ENCODE assay signal across 15 mouse cellular contexts in the genomic region with DNA sequence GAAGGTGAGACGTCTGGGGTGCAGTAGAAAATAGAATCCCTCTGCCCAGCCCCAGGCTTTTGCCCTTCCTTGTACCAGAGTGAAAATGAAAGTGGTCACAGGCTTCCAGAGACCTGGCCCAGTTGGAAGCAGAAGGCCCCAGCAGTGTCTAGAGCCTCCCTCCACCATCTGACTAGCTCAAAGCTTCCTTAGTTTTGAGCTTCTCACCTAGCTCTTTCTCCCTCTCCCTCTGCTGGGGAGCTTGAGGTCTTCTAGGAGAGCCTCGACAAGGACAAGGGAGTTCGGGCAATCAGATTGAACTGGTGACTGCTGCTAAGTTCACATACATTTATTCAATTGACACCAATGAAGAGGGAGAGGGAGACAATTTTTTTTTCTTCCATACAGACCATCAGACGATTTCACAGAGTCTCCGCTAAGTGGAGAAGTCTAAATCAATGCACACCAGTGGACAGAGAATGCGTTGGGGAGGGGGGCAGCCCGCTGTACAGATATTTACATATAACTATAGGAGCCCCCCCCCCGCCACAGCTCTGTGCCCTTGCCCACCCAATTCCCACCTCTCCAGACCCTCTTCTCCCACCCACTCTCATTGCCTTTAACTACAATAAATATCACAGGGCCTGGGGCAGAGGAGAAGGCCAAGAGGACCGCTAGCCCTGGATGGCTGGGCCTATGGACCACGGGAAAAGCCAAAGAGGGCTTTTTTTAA. TPM values are rescaled to one million over a fixed set of nuclear protein-coding genes. Genes with fewer than 3 reads are reported as not detected.
DNase-seq lines count a peak whose midpoint lies in the region; ATAC-seq and TF ChIP-seq lines count a peak whose summit lies in the region.
"Had no signal": no experiment of that assay in that cellular context is flagged by ENCODE, and none has a peak within 500 bp of the region (broad histone marks: within the 10 kb centered on the region; RNA-seq: fewer than 3 reads in every experiment).

No protein-coding gene starts in this region.

- peak overlapping the region; percentile 60 for H3K27ac ChIP-seq in kidney, embryonic 15.5 days
- H3K27ac ChIP-seq in embryonic facial prominence, embryonic 13.5 days = no peak overlapping the region
- H3K27ac ChIP-seq in limb, embryonic 14.5 days (replicated peaks; ENCODE audit: low read depth, low read length) = no peak overlapping the region
- H3K27ac ChIP-seq in left cerebral cortex, adult 2 months = no peak overlapping the region

- peaks cover 72% of the 10 kb centered on the region for H3K4me1 ChIP-seq in kidney, embryonic 15.5 days
- H3K4me1 ChIP-seq in embryonic facial prominence, embryonic 13.5 days = peaks cover 22% of the 10 kb centered on the region
- 0 out of 2 replicates have a peak, but pooled peaks cover 6% of the 10 kb centered on the region for H3K4me1 ChIP-seq in limb, embryonic 14.5 days (ENCODE audit: control insufficient read depth, insufficient read depth, low read length)

- TF ChIP-seq POLR2A in brain, embryonic 14.5 days (IDR thresholded peaks at IDR 0.05; ENCODE audit: borderline replicate concordance, extremely low read depth, insufficient read depth, insufficient read length, poor library complexity, severe bottlenecking) = no peak
- TF ChIP-seq POLR2A in limb, embryonic 14.5 days (IDR thresholded peaks at IDR 0.05; ENCODE audit: borderline replicate concordance, extremely low read depth, insufficient read depth, insufficient read length) = no peak

- peak overlapping the region; percentile 88 for H3K4me2 ChIP-seq in kidney, embryonic 15.5 days
- peak overlapping the region; percentile 69 for H3K4me2 ChIP-seq in embryonic facial prominence, embryonic 13.5 days
- peak overlapping the region; percentile 78 for H3K4me2 ChIP-seq in limb, embryonic 14.5 days (replicated peaks; ENCODE audit: low read depth, low read length, severe bottlenecking)

- DNase-seq in kidney, postnatal 10 days = no peak
- DNase-seq in brain, embryonic 14.5 days (ENCODE audit: low read depth) = peak; percentile 11
- DNase-seq in limb, embryonic 14.5 days (ENCODE audit: low spot score) = no peak
- DNase-seq in gastrocnemius, postnatal 10 days = no peak
- DNase-seq in left cerebral cortex, adult 2 months (ENCODE audit: extremely low spot score in 1 of 2, low spot score in 2 of 2) = no peak
- DNase-seq: adrenal gland, postnatal 10 days; lung, adult 18-20 months had no signal

- H3K36me3 ChIP-seq in kidney, embryonic 15.5 days = no peaks in the 10 kb centered on the region
- H3K36me3 ChIP-seq in embryonic facial prominence, embryonic 13.5 days = no peaks in the 10 kb centered on the region
- H3K36me3 ChIP-seq in limb, embryonic 14.5 days (ENCODE audit: control insufficient read depth, insufficient read depth, low read length) = no peaks in the 10 kb centered on the region

- ATAC-seq in kidney, embryonic 15.5 days (replicated peaks; ENCODE audit: low FRiP score) = no peak
- ATAC-seq in embryonic facial prominence, embryonic 13.5 days (ENCODE audit: insufficient number of reproducible peaks, insufficient read depth, low FRiP score, low TSS enrichment, low read depth) = no peak
- no peak for ATAC-seq in limb, embryonic 14.5 days (ENCODE audit: low FRiP score, low read depth)

- peak overlapping the region; percentile 62 for H3K4me3 ChIP-seq in kidney, embryonic 15.5 days (replicated peaks)
- H3K4me3 ChIP-seq in embryonic facial prominence, embryonic 13.5 days = peak overlapping the region; percentile 51
- peak overlapping the region; percentile 57 for H3K4me3 ChIP-seq in limb, embryonic 14.5 days (replicated peaks; ENCODE audit: low read length)
- H3K4me3 ChIP-seq in left cerebral cortex, adult 2 months = no peak overlapping the region

- WGBS in kidney, embryonic 15.5 days = 31% methylated on average over 10 of the region's 10 CpGs
- 13% methylated on average over 10 of the region's 10 CpGs for WGBS in embryonic facial prominence, embryonic 13.5 days
- 17% methylated on average over 10 of the region's 10 CpGs for WGBS in limb, embryonic 14.5 days

- TF ChIP-seq CTCF in brain, embryonic 14.5 days (IDR thresholded peaks at IDR 0.05; ENCODE audit: borderline replicate concordance, extremely low read depth, insufficient read depth, insufficient read length) = no peak
- no peak for TF ChIP-seq CTCF in left cerebral cortex, adult 2 months (IDR thresholded peaks at IDR 0.05)

- intact Hi-C loops in left cerebral cortex, adult 2 months (cut with DNase I) = no loop called here

- peaks cover 87% of the 10 kb centered on the region for H3K27me3 ChIP-seq in kidney, embryonic 15.5 days
- peaks cover 100% of the 10 kb centered on the region for H3K27me3 ChIP-seq in embryonic facial prominence, embryonic 13.5 days
- H3K27me3 ChIP-seq in limb, embryonic 14.5 days (ENCODE audit: control insufficient read depth, insufficient read depth, low read length) = peaks cover 99% of the 10 kb centered on the region

- H3K9ac ChIP-seq in kidney, embryonic 15.5 days = peak overlapping the region; percentile 65
- peak overlapping the region; percentile 73 for H3K9ac ChIP-seq in embryonic facial prominence, embryonic 13.5 days
- peak overlapping the region; percentile 65; the same call in 1 of the 2 replicates for H3K9ac ChIP-seq in limb, embryonic 14.5 days (ENCODE audit: low read depth, low read length, severe bottlenecking)

- no peaks in the 10 kb centered on the region for H3K9me3 ChIP-seq in kidney, embryonic 15.5 days (replicated peaks)
- H3K9me3 ChIP-seq in embryonic facial prominence, embryonic 13.5 days = no peaks in the 10 kb centered on the region
- H3K9me3 ChIP-seq in limb, embryonic 14.5 days (ENCODE audit: control insufficient read depth, low read length) = no peaks in the 10 kb centered on the region

RNA-seq across cellular contexts. Expression of a gene that starts 2.5 kb away (rescaled TPM):
- 5.2 and 5.5 TPM in 2 replicates for polyA plus RNA-seq in kidney, embryonic 15.5 days (2015; fragmentation: Nextera tagmentation; extraction: Ambion mirVana)
- 0.93 and 1.1 TPM in 2 replicates for polyA plus RNA-seq in brain, embryonic 14.5 days (2012; rRNA removed)
- 1.8 and 2.0 TPM in 2 replicates for polyA plus RNA-seq in embryonic facial prominence, embryonic 13.5 days (2015; fragmentation: Nextera tagmentation; extraction: Ambion mirVana)
- polyA plus RNA-seq in limb, embryonic 14.5 days (2012; rRNA removed) = 3.9 and 6.6 TPM in 2 replicates
- 1.2 and 1.5 TPM in 2 replicates for polyA plus RNA-seq in limb, embryonic 14.5 days (2014; fragmentation: Nextera tagmentation; extraction: Ambion mirVana)
- under 1 TPM; 0.85 to 0.90 TPM for total RNA-seq in gastrocnemius, postnatal 10 days (2021)
- under 1 TPM; 0.35 to 0.63 TPM for total RNA-seq in left cerebral cortex, adult 2 months (2021)

RNA-seq across cellular contexts. Expression of a gene that starts 19.7 kb away (rescaled TPM):
- not detected in 2 replicates for polyA plus RNA-seq in kidney, embryonic 15.5 days (2015; fragmentation: Nextera tagmentation; extraction: Ambion mirVana)
- 0.10 and 0.19 TPM in 2 replicates for polyA plus RNA-seq in brain, embryonic 14.5 days (2012; rRNA removed)
- not detected in 2 replicates for polyA plus RNA-seq in embryonic facial prominence, embryonic 13.5 days (2015; fragmentation: Nextera tagmentation; extraction: Ambion mirVana)
- polyA plus RNA-seq in limb, embryonic 14.5 days (2012; rRNA removed) = not detected in 2 replicates
- polyA plus RNA-seq in limb, embryonic 14.5 days (2014; fragmentation: Nextera tagmentation; extraction: Ambion mirVana) = not detected in 2 replicates
- total RNA-seq in gastrocnemius, postnatal 10 days (2021) = not detected
- total RNA-seq in left cerebral cortex, adult 2 months (2021) = not detected
- total RNA-seq: adrenal gland, postnatal 10 days; heart, adult 8-10 months; hematopoietic stem cell, adult 5-6 weeks; layer of hippocampus, adult 18-20 months; left cerebral cortex, postnatal 25 days; megakaryocyte progenitor cell, adult 5-6 weeks had no signal
- polyA plus RNA-seq: thymus, postnatal 0 days had no signal
